Mouse (Mus musculus): ENCODE data around the gene Gm49396. TPM values are rescaled to one million over a fixed set of nuclear protein-coding genes. Genes with fewer than 3 reads are reported as not detected.
A peak's percentile ranks its signal among the peaks of the same experiment; 100 is the strongest.

The Gm49396 gene
- polyA plus RNA-seq, 1 experiment = not detected

DNA sequence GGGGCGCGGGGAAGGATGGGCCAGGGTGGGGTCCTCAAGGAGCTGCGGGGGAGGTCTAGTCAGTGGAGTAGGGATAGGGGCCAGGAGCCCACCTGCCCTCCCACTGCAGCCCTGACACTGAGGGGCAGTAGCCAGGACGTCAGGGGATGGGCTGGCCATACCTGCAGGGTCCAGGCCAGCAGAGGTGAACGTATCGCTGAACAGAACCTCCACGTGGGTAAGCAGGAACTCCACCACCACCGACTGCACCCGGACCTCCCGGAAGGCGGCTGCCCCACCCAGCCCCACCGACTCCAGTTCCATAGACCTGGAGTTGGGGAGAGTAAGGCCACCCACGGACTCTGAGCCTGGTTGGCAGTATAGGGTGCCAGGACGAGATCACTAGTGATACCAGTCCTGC is 36.2 kb upstream of the Gm49396 start:
- TF ChIP-seq CTCF (IDR thresholded peaks at IDR 0.05; ENCODE audit: insufficient read depth, low read depth, low read length) = no peak
- no peak for TF ChIP-seq POLR2A (IDR thresholded peaks at IDR 0.05; ENCODE audit: insufficient read depth, low read depth, low read length)
- 80% methylated on average over 14 of the region's 14 CpGs for WGBS
- Histone ChIP-seq H3K4me1 (ENCODE audit: control insufficient read depth, insufficient read depth, low read length) (peaks cover 47% of the 10 kb centered on the region), H3K27ac (ENCODE audit: insufficient read depth, low read depth, low read length) (no peak overlapping the region), H3K4me3 (ENCODE audit: insufficient read depth, low read depth, low read length) (no peak overlapping the region)

- H3K4me3 ChIP-seq (ENCODE audit: insufficient read depth, low read depth, low read length) = peak overlapping the region; percentile 16; the same call in 1 of the 2 replicates
- WGBS = 55% methylated on average over 9 of the region's 9 CpGs
- TF ChIP-seq CTCF (IDR thresholded peaks at IDR 0.05; ENCODE audit: insufficient read depth, low read depth, low read length) (no peak), POLR2A (IDR thresholded peaks at IDR 0.05; ENCODE audit: insufficient read depth, low read depth, low read length) (no peak)
These were observed 31.8 kb upstream of the Gm49396 start for GRCm38 (mm10) chr7:30531291-30531815.

GRCm38 (mm10) chr7:30532931-30533330 is 30.2 kb upstream of the Gm49396 start:
- Histone ChIP-seq H3K4me1 (ENCODE audit: control insufficient read depth, insufficient read depth, low read length) (peaks cover 53% of the 10 kb centered on the region), H3K27ac (ENCODE audit: insufficient read depth, low read depth, low read length) (peak overlapping the region; percentile 66), H3K4me3 (ENCODE audit: insufficient read depth, low read depth, low read length) (peak overlapping the region; percentile 19)
- 22% methylated on average over 8 of the region's 8 CpGs for WGBS
- no peak for TF ChIP-seq CTCF (IDR thresholded peaks at IDR 0.05; ENCODE audit: insufficient read depth, low read depth, low read length)
- no peak for TF ChIP-seq POLR2A (IDR thresholded peaks at IDR 0.05; ENCODE audit: insufficient read depth, low read depth, low read length)

More at GRCm38 (mm10) chr7:30531291-30531815, 31.8 kb upstream of the Gm49396 start:
- Histone ChIP-seq H3K4me1 (ENCODE audit: control insufficient read depth, insufficient read depth, low read length) (peaks cover 62% of the 10 kb centered on the region), H3K27ac (ENCODE audit: insufficient read depth, low read depth, low read length) (peak overlapping the region; percentile 66)

GRCm38 (mm10) chr7:30533941-30534632 is 29.1 kb upstream of the Gm49396 start:
- Histone ChIP-seq H3K27ac (ENCODE audit: insufficient read depth, low read depth, low read length) (peak overlapping the region; percentile 49), H3K4me3 (ENCODE audit: insufficient read depth, low read depth, low read length) (peak overlapping the region; percentile 95), H3K4me1 (ENCODE audit: control insufficient read depth, insufficient read depth, low read length) (peaks cover 43% of the 10 kb centered on the region)
- 2% methylated on average over 26 of the region's 26 CpGs for WGBS
- TF ChIP-seq CTCF (IDR thresholded peaks at IDR 0.05; ENCODE audit: insufficient read depth, low read depth, low read length) (no peak), POLR2A (IDR thresholded peaks at IDR 0.05; ENCODE audit: insufficient read depth, low read depth, low read length) (no peak)

- under 1% methylated on average over 84 of the region's 84 CpGs for WGBS
- peak within 1 kb of the TSS; percentile 95 for H3K4me3 ChIP-seq (ENCODE audit: insufficient read depth, low read depth, low read length)
- TF ChIP-seq CTCF (IDR thresholded peaks at IDR 0.05; ENCODE audit: insufficient read depth, low read depth, low read length) (no peak), POLR2A (IDR thresholded peaks at IDR 0.05; ENCODE audit: insufficient read depth, low read depth, low read length) (no peak)
- H3K27ac ChIP-seq (ENCODE audit: insufficient read depth, low read depth, low read length) = peak within 1 kb of the TSS; percentile 81
- peaks cover 38% of the 10 kb centered on the region for H3K4me1 ChIP-seq (ENCODE audit: control insufficient read depth, insufficient read depth, low read length)
These were observed 28.2 kb upstream of the Gm49396 start, which contains the start of gene Arhgap33 for GRCm38 (mm10) chr7:30534633-30535577. Gene Arhgap33 (minus strand): TSS chr7:30535060.

DNA sequence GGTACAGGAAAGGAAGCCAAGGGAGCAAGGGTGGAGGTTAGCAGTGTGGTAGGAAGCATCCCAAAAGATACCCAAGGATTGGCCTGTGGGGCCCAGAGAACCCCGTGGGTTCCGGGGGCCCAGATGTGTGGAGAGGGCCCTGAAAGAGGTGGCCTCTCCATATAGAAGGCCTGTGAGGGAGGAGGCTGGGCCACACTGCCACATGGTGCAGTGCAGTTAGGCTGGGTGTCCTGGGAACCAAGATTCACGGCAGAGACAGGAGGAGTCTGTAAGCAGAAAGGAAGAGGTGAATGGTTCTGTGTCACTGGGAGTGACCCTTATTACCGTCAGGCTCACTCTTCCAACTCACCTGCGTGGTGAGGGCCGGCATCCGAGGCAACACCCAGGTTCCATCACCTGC is 22.6 kb upstream of the Gm49396 start:
- peaks cover 1% of the 10 kb centered on the region; the same call in 1 of the 2 replicates for H3K4me1 ChIP-seq (ENCODE audit: control insufficient read depth, insufficient read depth, low read length)
- 92% methylated on average over 7 of the region's 7 CpGs for WGBS
- H3K4me3 ChIP-seq (ENCODE audit: insufficient read depth, low read depth, low read length) = no peak overlapping the region
- TF ChIP-seq POLR2A (IDR thresholded peaks at IDR 0.05; ENCODE audit: insufficient read depth, low read depth, low read length) (no peak), CTCF (IDR thresholded peaks at IDR 0.05; ENCODE audit: insufficient read depth, low read depth, low read length) (no peak)
- H3K27ac ChIP-seq (ENCODE audit: insufficient read depth, low read depth, low read length) = no peak overlapping the region

- H3K27ac ChIP-seq (ENCODE audit: insufficient read depth, low read depth, low read length) = no peak overlapping the region
- no peak overlapping the region for H3K4me3 ChIP-seq (ENCODE audit: insufficient read depth, low read depth, low read length)
- WGBS = 86% methylated on average over 2 of the region's 2 CpGs
- H3K4me1 ChIP-seq (ENCODE audit: control insufficient read depth, insufficient read depth, low read length) = no peaks in the 10 kb centered on the region
- TF ChIP-seq POLR2A (IDR thresholded peaks at IDR 0.05; ENCODE audit: insufficient read depth, low read depth, low read length) (no peak), CTCF (IDR thresholded peaks at IDR 0.05; ENCODE audit: insufficient read depth, low read depth, low read length) (no peak)
These were observed 18.8 kb upstream of the Gm49396 start for GRCm38 (mm10) chr7:30544327-30544726.

DNA sequence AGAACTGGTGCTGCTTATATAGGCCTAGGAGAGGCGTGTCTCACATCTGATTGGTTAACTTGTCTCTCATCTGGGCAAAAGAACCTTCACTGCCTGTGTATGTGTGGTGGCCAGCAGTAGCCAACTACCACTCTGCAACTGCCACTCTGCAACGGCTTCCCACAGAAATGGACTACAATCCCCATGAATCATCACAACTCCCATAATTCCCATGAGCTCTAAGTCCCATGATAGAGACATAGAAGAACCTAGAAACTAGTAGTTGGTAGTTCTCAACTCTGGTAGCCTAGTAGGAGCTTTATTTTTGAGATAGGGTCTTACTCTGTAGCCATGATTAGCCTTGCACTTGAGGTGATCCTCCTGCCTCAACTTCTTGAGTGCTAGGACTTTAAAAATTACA is 13.3 kb upstream of the Gm49396 start:
- no peak overlapping the region for H3K27ac ChIP-seq (ENCODE audit: insufficient read depth, low read depth, low read length)
- H3K4me1 ChIP-seq (ENCODE audit: control insufficient read depth, insufficient read depth, low read length) = peaks cover 13% of the 10 kb centered on the region
- no peak overlapping the region for H3K4me3 ChIP-seq (ENCODE audit: insufficient read depth, low read depth, low read length)
- WGBS = 86% methylated on average over 2 of the region's 2 CpGs
- TF ChIP-seq CTCF (IDR thresholded peaks at IDR 0.05; ENCODE audit: insufficient read depth, low read depth, low read length) = no peak

Measured in olfactory bulb, adult 2 months (tissue).